Mouse (Mus musculus): ENCODE measurements around the gene Hivep3. TPM values are rescaled to one million over a fixed set of nuclear protein-coding genes. Genes with fewer than 3 reads are reported as not detected.

Gene Hivep3
- polyA plus RNA-seq, 2 experiments from 2014 or later, result 21.0 to 25.2 TPM

- ATAC-seq, result peak; percentile 32
Measured at GRCm38 (mm10) chr4:120120276-120120675, 386.7 kb downstream of the Hivep3 start.

DNA sequence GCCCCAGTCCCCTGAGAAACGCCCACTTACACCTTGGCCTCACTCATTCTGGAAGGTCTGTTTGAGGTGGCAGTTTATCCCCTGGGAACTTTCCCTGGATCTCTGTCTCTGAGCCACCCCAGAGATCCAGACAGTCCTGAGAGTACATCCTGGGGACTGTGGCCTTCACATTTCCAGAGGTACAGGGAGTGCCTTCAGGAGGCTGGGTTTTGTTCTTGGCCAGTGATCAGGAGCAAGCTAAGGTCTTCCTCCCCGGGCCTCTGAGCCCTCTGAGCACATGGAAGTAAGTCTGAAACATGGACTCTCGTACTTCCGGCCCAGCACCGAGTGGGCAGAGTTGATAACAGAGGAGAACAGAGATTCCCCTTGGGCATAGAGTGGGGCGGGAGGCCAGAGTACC lies 391.1 kb downstream of the Hivep3 start:
- ATAC-seq, result no peak

GRCm38 (mm10) chr4:120126047-120126446 lies 392.5 kb downstream of the Hivep3 start:
- no peak for ATAC-seq

GRCm38 (mm10) chr4:120127333-120127732 lies 393.7 kb downstream of the Hivep3 start:
- no peak for ATAC-seq

DNA sequence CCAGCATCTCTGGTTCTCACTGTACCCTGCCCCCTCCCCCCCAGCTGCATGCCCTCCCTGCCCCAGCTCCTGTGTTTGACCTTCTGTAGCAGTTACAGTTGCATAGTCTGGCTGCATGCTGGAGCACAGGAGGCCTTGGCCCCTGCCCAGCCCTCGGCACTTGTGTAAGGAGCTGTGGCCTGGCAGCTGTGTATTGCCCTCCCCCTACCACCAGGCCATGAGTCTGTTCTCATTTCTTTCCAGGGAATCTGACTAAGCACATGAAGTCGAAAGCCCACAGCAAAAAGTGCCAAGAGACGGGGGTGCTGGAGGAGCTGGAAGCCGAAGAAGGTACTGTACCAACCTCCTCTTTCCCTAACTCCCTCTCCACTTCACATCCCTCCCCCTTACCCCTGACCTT lies 394.4 kb downstream of the Hivep3 start:
- no peak for ATAC-seq

GRCm38 (mm10) chr4:120129233-120129885 lies 395.8 kb downstream of the Hivep3 start:
- peak; percentile 77 for ATAC-seq

- no peak for ATAC-seq
Measured at GRCm38 (mm10) chr4:120130926-120131325, 397.3 kb downstream of the Hivep3 start.

DNA sequence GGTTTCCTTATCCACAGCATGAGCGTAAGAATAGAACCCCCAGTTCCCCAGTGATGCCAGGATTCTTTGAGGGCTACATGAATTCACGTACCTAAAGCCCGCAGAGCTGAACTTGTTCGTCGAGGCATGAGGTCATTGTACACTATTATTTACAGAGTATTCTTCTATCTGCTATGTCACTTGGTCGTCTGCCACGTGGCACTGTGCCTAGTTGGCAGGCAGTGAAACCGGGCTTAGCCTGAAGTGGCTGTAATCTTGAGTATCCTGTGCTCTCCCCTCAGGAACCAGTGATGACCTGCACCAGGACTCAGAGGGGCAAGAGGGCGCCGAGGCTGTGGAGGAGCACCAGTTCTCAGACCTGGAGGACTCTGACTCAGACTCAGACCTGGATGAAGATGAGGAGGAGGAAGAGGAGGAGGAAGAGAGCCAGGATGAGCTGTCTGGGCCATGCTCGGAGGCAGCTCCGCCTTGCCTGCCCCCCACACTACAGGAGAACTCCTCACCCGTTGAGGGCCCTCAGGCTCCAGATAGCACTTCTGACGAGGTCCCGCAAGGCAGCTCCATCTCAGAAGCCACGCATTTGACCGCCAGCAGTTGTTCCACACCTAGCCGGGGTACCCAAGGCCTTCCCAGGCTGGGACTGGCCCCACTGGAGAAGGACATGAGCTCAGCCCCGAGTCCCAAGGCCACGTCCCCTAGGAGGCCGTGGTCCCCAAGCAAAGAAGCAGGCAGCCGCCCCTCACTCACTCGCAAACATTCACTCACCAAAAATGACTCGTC lies 398.0 kb downstream of the Hivep3 start:
- no peak for ATAC-seq

DNA sequence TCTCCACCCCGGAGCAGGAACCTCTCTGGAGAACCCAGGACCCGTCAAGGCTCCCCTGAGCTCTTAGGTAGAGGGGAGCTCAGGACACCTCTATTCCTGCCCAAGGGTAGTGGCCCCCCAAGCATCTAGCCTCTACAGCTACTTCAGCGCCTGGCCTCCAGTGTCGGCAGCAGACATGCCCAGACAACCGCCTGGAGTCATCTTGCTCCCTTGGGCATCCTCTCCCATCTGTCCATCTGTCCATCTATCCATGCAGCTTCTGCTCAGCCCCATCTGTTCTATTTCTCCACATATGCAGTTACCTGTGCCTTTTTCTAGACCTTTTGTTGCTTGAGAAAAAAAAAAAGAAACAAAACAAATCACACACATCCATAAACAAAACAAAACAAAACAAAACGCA lies 400.6 kb downstream of the Hivep3 start:
- ATAC-seq, result no peak

DNA sequence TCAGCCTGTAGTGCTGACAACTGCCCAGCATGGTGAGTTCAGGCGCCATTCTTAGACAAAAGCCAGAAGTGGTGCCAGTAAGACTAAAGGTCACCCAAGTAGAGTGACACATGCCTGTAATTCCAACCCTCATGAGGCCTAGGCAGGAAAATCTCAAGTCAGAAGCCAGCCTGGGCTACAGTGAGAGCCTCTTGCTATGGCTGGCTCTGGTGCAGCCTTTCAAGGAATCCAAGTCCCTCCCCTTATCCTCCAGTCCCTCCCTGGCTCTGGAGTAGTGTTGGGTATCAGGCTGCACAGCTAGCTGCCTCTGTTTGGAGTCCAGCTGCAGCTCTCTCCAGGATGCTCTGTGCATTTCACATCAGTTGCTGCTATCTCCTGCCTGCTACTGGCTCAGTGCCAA lies 408.2 kb downstream of the Hivep3 start:
- no peak for ATAC-seq

GRCm38 (mm10) chr4:120142905-120143304 lies 409.3 kb downstream of the Hivep3 start:
- no peak for ATAC-seq

- no peak for ATAC-seq
Measured at GRCm38 (mm10) chr4:120144343-120144742, 410.8 kb downstream of the Hivep3 start.

DNA sequence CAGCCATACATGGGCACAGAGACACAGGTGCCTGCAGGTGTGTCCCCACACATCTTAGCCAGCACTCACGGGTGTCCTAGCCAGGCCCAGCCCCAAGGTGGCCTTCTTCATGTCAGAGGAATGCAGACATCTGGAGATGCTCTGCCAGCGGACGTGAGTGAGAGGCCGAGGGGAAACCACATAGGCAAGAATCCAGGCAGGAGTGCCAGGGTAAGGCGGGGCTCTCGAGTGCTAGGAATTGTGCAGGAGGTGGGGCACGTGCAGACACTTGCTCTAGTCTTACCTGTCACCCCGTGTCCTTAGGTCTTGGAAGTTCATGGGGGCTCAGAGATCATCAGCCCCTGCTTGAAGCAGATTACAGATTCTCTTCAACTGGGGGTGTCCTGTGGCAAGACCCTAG lies 412.3 kb downstream of the Hivep3 start:
- no peak for ATAC-seq

GRCm38 (mm10) chr4:120148291-120149141 lies 414.9 kb downstream of the Hivep3 start:
- no peak for ATAC-seq

GRCm38 (mm10) chr4:120149142-120149524 lies 415.5 kb downstream of the Hivep3 start:
- no peak for ATAC-seq

GRCm38 (mm10) chr4:120150345-120150920 lies 416.8 kb downstream of the Hivep3 start:
- ATAC-seq, result no peak

GRCm38 (mm10) chr4:120151906-120152305 lies 418.3 kb downstream of the Hivep3 start:
- no peak for ATAC-seq

GRCm38 (mm10) chr4:120152648-120153047 lies 419.1 kb downstream of the Hivep3 start:
- ATAC-seq, result no peak

GRCm38 (mm10) chr4:120153736-120154135 lies 420.2 kb downstream of the Hivep3 start:
- no peak for ATAC-seq

GRCm38 (mm10) chr4:120158714-120159310 lies 425.2 kb downstream of the Hivep3 start:
- no peak for ATAC-seq

GRCm38 (mm10) chr4:120161166-120161949 lies 427.8 kb downstream of the Hivep3 start, which contains the start of gene Edn2:
Gene Edn2, plus strand, starts transcription at chr4:120161206.
- no peak for ATAC-seq

- ATAC-seq, result no peak
Measured at GRCm38 (mm10) chr4:120162586-120162985, 429.0 kb downstream of the Hivep3 start.

All from activated CD4-positive, CD25-positive, alpha-beta regulatory T cell, adult 4 months (primary cell).